Mouse (Mus musculus): ENCODE measurements around the gene Ampd3.

The Ampd3 gene

DNA sequence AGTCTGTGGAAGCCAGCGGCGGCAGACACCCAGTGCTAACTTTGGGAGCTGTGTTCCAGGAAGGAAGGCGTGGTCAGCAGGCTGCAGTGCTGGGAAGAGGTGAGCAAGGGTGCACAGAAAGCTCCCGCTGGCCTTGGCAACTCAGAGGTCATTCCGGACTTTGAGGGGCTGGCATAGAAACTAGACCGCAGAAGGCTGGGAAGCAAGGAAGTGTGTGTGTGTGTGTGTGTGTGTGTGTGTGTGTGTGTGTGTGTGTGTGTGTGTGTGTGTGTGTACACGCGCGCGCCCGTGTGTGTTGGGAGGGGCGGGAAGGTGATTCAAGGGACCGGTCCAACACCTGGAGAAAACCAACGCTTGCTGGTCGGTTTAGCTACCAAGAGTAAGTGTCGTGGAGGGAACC is at the start of gene Ampd3:
Gene Ampd3 (plus strand): TSS at position 206 of the 400 bp plus-strand sequence.
- no peak for DNase-seq

GRCm38 (mm10) chr7:110718505-110718904 is 49.5 kb upstream of the Ampd3 start:
- no peak for DNase-seq

- no peak for DNase-seq
Observed at GRCm38 (mm10) chr7:110719857-110720256, 48.1 kb upstream of the Ampd3 start.

DNA sequence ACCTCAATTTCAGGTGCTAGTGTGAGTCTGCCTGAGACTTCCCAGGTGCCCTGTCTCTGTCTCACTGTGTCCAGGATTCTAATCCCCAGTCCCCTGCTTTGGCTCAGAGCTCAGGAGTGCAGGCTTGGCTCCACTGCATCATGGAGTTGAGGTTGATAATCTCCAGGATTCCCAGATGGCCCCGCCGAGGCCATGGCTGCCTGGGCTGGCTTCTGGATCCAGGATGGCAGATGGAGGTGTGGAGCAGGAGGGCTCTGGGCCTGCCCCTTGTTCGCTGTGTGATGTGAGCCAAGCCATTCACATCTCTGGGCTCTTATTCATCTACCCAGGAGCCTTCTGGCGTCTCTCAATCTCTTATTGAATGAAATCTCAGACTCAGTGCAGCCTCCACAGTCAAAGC is 45.8 kb upstream of the Ampd3 start:
- DNase-seq, result no peak

- peak; percentile 62 for DNase-seq
Observed at GRCm38 (mm10) chr7:110727049-110727448, 41.0 kb upstream of the Ampd3 start.

DNA sequence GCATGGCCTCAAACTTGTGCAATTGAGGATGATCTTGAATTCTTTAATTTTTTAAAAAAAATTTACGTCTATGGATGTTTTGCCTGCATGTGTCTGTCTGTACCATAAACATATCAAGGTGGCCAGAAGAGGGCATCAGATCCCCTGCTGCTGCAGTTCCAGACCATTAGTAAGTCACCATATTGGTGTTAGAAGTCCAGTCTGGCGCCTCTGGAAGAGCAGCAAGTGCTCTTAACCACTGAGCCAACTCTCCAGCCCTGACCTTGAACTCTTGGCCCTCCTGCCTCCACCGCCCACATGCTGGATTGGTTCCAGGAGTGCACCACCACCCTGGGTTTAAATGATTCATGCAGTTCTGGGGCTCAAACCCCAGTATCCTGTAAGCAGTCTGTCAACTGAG is 39.1 kb upstream of the Ampd3 start:
- peak; percentile 25 for DNase-seq

DNA sequence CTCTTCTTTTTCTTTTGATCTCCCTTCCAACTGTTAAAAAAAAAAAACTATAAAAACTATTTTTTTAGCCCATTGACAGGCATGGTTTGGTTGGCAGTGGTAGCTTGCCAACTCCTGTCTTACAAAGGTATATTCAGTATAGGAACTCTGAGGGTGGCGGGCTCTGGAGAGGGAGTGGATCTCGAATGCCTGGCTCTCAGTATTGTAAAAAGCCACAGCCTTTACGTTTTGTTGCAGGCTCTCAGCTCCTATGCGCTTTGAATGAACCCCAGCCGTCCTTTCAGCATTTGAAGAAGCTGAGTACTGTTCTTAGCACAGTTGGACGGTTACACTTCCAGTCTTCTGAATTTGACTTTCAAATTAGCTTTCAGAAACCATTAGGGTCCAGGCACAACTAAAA is 38.7 kb upstream of the Ampd3 start:
- no peak for DNase-seq

GRCm38 (mm10) chr7:110731091-110731967 is 36.7 kb upstream of the Ampd3 start:
- DNase-seq, result no peak

DNA sequence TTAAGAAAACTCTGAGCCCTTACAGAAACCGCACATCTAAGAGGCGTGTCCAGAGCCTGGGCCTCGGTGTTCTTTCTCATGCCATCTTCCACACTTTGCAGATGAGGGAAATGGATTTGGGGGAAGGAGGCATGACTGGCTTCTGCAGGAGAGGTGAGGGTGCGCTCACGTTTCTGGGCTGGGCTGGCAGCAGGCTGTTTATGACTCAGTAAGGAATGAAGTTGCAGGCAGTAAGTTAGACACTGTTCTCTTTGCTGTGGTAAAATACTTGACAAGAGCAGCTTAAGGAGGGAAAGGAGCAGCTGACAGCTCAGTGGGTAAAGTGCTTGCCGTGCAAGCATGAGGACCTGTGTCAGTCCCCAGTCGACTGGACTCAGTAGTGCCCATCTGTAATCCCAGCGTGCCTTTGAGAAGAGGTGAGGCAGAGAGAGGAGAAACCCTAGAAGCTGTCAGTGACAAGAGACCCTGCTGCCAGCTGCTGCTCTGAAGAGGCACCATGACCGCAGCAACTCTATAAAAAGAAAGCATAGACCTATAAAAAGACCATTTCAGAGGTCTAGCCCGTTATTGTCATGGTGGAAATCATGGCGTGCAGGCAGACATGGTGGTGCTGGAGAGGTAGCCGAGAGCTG is 35.9 kb upstream of the Ampd3 start:
- no peak for DNase-seq

GRCm38 (mm10) chr7:110736914-110737313 is 31.1 kb upstream of the Ampd3 start:
- no peak for DNase-seq

GRCm38 (mm10) chr7:110739764-110740163 is 28.2 kb upstream of the Ampd3 start:
- no peak for DNase-seq

DNA sequence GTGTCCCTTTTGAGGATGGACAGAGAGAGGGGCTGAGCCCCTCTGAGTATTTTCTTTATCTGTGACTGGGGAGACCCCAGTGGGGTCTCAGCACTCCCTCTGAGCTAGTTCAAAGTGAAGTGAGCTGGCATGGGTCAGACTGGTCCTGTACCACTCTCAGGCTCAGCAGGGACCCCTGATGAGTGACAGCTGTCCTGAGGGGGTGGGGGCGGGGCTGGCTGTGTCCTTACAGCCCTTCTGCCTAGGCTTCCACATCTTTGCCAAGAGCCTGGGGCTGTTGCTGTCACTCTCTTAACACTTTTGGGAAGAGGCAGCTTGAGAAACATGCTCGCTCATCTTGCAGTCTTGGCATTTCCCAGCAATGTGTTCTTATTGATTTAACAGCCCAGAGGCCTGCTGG is 27.8 kb upstream of the Ampd3 start:
- no peak for DNase-seq

GRCm38 (mm10) chr7:110742022-110742421 is 26.0 kb upstream of the Ampd3 start:
- DNase-seq, result no peak

- no peak for DNase-seq
Observed at GRCm38 (mm10) chr7:110746087-110746562, 21.9 kb upstream of the Ampd3 start.

DNA sequence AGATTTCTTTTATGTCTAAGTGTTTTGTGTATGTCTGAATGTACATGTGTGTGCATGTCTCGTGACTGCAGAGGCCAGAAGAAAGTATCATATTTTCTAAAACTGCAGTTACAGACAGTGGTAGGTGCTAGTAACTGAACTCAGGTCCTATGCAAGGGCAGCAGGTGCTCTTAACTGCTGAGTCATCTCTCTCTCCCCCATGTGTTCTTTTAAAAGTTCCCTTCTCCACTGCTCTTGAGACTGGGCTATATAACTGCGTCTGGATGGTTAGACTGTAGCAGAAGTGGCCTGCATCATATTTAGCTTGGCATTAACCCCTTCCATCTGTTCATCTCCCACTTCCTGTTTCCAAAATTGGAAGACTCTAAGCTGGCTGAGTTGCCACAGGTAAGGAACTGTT is 21.2 kb upstream of the Ampd3 start:
- DNase-seq, result no peak

- no peak for DNase-seq
Observed at GRCm38 (mm10) chr7:110750834-110751233, 17.2 kb upstream of the Ampd3 start.

DNA sequence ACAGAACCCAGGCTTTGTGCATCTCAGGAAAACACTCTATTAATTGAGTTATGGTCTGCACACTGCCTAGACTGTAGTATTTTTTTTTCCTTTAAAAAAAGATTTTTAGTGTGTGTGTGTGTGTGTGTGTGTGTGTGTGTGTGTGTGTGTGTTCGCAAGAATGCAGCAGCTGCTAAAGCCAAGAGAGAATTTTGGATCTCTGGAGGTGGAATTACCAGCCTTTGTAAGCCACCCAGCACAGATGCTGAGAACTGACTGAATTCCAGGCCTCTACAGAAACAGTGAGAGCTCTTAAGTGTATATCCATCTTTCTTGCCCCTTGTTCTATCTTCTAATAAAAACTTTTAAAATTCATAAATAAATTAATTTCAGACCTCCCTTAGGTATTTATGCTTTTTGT is 16.4 kb upstream of the Ampd3 start:
- DNase-seq, result no peak

- DNase-seq, result no peak
Observed at GRCm38 (mm10) chr7:110753310-110753709, 14.7 kb upstream of the Ampd3 start.

- no peak for DNase-seq
Observed at GRCm38 (mm10) chr7:110753926-110754330, 14.1 kb upstream of the Ampd3 start.

DNA sequence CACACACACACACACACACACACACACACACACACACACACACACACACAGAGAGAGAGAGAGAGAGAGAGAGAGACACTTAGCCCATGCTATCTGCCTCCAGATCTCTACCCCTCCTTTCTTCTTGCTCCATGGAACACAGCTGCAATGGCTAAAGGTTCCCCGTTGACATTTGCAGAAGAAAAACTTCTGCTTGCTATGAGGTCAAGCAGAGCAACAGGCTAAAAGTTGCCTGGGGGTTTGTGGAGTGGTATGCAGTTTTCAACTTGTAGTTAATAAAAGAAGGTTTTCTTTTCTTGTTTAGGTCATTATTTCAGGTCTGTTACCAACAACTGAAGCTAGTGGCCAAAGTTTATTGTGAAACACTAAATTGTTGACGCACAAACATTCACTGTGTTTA is 11.6 kb upstream of the Ampd3 start:
- DNase-seq, result no peak

GRCm38 (mm10) chr7:110762605-110763180 is 5.3 kb upstream of the Ampd3 start:
- DNase-seq, result no peak

GRCm38 (mm10) chr7:110768451-110769064 is 552 bp downstream of the Ampd3 start:
- peak; percentile 63 for DNase-seq

DNA sequence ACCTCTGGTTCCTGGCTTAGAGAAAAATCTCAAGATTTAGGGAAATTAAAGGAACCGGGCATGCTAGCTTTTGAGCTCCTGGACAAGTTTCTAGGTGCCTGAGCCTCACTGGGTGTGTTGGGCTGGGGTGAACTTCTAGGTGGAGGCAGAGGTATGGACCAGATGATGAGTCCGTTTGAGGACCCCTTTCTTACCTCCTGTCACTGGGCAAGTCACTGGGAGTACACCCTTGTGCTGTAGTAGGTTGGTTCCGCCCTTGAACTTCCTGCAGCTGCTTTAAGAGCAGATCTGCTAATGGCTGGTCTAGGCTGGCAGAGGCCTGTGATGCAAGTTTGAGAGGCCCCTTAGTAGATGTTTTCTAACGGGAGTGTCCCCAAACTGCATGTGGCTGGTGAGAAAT is 1.1 kb downstream of the Ampd3 start:
- peak; percentile 62 for DNase-seq
